Mouse (Mus musculus): ENCODE measurements around the gene Pstpip1.

The Pstpip1 gene

DNA sequence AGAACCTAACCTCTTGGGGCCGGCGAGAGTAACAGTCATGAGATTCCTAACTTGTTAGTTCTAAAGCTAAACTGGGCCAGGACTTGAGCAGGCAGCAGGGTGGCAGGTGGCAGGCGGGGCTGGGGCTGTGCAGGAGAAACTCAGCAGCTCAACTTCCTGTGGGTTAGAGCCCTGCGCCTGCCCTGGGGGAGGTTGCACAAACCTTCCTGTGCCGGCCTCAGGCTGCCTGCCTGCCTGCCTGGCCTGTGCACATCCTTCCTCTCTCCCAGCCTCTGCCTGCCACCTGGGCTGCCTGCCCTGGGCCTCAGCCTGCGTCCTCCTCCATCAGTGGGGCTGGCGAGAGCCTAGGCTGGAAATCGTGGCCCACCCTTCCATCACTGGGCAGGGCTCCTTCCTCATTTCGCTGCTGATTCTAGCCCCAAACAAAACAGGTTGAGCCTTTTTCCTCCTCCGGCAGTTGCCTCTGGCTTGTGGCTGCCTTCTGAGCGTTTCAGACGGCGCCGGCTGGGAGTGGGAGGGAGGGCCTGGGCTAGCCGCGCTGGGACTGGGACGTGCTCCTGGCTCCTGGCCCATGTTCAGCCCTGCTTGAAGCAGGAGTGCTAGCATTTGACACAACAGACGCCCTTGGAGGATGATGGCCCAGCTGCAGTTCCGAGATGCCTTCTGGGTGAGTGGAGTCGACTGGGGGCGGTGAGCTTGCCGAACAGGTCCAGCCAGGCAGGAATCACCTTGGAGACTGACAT is at the start of gene Pstpip1:
Gene Pstpip1, plus strand, starts transcription at position 185 of the 743 bp plus-strand sequence.
- in situ Hi-C loops (cut with MboI; ENCODE audit: low pct_unique_long_range_greater_than_20kb in 1 of 2, low sequenced_read_pairs in 2 of 2, unreplicated experiment in 1 of 2): no loop called here

DNA sequence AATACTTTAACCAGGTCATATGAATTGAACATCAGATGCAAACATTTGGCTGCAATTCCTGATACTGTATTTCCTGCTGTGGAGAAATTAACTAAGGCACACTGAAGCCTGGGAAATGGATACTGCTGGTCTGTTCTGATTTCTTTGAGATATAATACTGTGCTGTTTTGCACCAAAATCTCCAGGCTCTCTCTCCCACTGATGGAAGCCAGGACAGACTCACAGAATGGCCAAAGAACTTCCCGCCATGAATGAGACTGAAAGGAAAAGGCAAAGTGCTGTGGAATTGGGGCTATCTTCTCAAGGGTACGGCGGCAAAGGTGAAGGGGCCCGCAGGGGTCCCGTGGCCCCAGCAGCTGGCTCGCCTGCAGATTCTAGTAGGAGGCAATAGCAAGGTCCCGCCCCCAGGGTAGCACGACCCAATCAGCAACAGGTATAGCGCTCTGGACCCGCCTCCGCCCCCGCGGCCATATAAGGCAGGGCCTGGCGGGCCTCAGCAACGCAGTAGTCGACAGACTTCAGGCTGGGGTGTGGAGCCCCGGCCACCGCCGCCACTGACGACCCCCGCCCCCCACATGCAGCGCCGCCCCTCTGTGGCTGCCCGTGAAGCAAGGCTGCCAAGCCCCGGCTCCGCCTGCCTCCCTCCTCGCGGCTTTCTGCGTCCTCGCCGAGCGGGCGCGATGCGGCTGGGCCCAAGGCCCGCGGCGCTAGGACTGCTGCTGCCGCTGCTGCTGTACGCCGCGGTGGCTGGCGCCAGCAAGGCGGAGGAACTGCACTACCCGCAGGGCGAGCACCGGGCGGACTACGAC is 48.2 kb upstream of the Pstpip1 start, which contains the start of gene Rcn2:
Gene Rcn2, plus strand, starts transcription at position 474 of the 809 bp plus-strand sequence.
- in situ Hi-C loops (cut with MboI; ENCODE audit: low pct_unique_long_range_greater_than_20kb in 1 of 2, low sequenced_read_pairs in 2 of 2, unreplicated experiment in 1 of 2): no loop called here

DNA sequence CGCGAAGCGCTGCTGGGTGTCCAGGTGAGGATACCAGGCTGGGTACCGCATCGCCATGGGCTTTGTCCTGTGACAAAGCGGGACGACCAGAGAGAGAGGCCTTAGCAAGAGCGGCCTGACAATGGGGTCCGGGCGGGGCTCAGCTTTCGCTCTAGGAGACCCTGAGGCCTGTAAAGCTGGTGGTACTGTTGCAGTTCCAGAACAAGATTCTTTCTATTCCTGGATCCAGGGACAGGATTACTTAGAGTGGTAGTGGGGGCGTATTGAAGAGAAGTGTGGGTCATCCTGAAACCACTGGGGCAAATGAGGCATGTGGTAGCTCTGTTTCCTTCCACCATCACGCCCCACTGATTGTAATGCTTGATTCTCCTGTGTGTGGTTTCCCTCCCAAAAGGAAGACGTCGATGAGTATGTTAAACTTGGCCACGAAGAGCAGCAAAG is 47.6 kb upstream of the Pstpip1 start:
- in situ Hi-C loops (cut with MboI; ENCODE audit: low pct_unique_long_range_greater_than_20kb in 1 of 2, low sequenced_read_pairs in 2 of 2, unreplicated experiment in 1 of 2): no loop called here

DNA sequence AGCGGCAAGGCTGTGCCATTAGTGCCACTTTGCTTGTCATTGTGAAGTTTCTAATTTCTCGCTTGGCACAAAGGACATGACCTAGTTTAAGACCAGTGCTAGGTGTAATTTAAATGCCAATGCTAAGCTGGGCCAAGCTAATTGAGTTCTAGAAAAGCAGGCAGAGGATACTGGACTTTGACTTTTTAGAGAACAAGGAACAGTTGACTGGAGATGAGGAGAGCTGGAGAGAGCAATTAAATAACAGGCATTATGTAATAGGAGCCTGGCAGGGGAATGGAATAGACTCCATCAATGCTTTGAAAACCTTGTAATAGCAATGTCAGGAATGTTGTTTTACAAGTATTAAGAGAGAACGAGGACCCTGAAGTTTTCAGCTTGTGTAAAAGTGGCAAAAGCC is 36.0 kb upstream of the Pstpip1 start:
- in situ Hi-C loops (cut with MboI; ENCODE audit: low pct_unique_long_range_greater_than_20kb in 1 of 2, low sequenced_read_pairs in 2 of 2, unreplicated experiment in 1 of 2): no loop called here

GRCm38 (mm10) chr9:56056147-56056546 is 33.6 kb upstream of the Pstpip1 start:
- in situ Hi-C loops (cut with MboI; ENCODE audit: low pct_unique_long_range_greater_than_20kb in 1 of 2, low sequenced_read_pairs in 2 of 2, unreplicated experiment in 1 of 2): no loop called here

- in situ Hi-C loops (cut with MboI; ENCODE audit: low pct_unique_long_range_greater_than_20kb in 1 of 2, low sequenced_read_pairs in 2 of 2, unreplicated experiment in 1 of 2): no loop called here
Measured at GRCm38 (mm10) chr9:56062336-56062735, 27.4 kb upstream of the Pstpip1 start.

DNA sequence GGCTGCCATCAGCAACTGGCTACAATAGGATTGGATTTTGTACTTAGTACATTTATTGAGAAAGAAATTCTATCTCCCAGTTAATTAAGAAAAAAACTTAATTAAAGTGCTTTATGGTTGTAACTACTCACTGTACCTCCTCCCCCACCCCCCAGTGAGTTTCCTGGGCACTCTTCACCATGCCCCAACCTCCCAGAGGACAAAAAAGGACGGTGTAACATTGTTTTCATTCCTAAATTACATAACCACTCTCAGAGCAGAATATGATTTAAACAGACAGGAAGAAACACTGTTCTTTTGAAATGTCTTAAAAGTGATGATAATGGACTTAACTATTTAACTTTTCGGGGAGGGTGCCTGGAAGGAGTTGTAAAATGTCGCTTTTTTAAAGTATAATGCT is 24.8 kb upstream of the Pstpip1 start:
- in situ Hi-C loops (cut with MboI; ENCODE audit: low pct_unique_long_range_greater_than_20kb in 1 of 2, low sequenced_read_pairs in 2 of 2, unreplicated experiment in 1 of 2): no loop called here

GRCm38 (mm10) chr9:56067964-56068363 is 21.8 kb upstream of the Pstpip1 start:
- in situ Hi-C loops (cut with MboI; ENCODE audit: low pct_unique_long_range_greater_than_20kb in 1 of 2, low sequenced_read_pairs in 2 of 2, unreplicated experiment in 1 of 2): no loop called here

DNA sequence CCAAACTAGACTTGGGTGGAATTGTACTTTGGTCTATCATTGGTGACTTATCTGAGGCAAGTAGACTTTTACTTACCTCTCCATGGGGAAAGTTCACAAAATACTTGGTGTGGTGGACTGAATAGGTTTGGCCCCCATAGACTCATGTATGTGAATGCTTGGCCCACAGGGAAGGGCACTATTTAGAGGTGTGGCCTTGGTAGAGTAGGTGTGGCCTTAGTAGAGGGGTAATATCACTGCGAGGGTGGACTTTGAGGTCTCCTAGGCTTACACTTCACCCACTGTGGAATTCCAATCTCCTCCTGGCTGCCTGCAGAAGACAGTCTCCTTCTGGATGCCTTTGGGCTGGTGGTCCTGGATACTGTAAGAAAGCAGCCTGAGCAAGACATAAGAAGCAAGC is 21.1 kb upstream of the Pstpip1 start:
- in situ Hi-C loops (cut with MboI; ENCODE audit: low pct_unique_long_range_greater_than_20kb in 1 of 2, low sequenced_read_pairs in 2 of 2, unreplicated experiment in 1 of 2): no loop called here

- in situ Hi-C loops (cut with MboI; ENCODE audit: low pct_unique_long_range_greater_than_20kb in 1 of 2, low sequenced_read_pairs in 2 of 2, unreplicated experiment in 1 of 2): no loop called here
Measured at GRCm38 (mm10) chr9:56072861-56073260, 16.9 kb upstream of the Pstpip1 start.

DNA sequence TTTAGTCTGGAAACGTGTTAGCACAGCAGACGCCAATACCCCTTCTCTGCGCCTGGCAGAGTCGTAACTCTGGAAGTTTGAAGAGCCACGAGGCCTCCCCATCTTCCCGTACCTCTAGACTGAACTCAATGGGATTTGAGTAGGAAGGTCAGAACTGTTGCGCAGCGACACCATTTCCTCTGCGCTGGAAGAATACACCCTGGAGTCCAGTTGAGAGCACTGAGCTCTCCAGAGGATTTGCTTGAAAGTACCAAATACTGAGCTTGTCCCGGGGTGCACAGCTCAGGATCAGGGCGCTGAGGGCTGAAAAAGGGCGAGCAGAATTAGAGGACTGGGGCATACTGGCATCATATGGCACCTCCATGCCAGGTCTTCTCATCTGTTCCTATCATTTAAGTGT is 14.9 kb upstream of the Pstpip1 start:
- in situ Hi-C loops (cut with MboI; ENCODE audit: low pct_unique_long_range_greater_than_20kb in 1 of 2, low sequenced_read_pairs in 2 of 2, unreplicated experiment in 1 of 2): no loop called here

DNA sequence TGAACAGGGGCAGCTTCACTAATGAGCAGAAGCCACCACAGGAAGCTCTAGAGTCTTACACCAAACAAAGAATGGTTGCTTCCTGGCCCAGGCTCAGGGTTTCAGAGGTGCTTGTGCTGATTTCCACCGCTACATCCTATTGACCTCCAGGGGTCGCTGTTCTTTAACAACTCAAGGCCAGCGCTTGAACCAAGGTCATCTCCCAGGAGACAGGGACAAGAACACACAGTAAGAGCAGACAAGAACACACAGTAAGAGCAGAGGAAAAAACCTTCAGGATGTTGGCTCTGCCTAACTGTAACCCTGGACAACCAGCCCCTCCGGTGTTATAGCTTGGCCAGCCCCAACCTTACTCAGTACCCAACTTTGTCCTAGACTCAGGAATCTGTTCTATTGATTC is 14.5 kb upstream of the Pstpip1 start:
- in situ Hi-C loops (cut with MboI; ENCODE audit: low pct_unique_long_range_greater_than_20kb in 1 of 2, low sequenced_read_pairs in 2 of 2, unreplicated experiment in 1 of 2): no loop called here

- in situ Hi-C loops (cut with MboI; ENCODE audit: low pct_unique_long_range_greater_than_20kb in 1 of 2, low sequenced_read_pairs in 2 of 2, unreplicated experiment in 1 of 2): no loop called here
Measured at GRCm38 (mm10) chr9:56075901-56076620, 13.7 kb upstream of the Pstpip1 start.

GRCm38 (mm10) chr9:56079587-56079986 is 10.2 kb upstream of the Pstpip1 start:
- in situ Hi-C loops (cut with MboI; ENCODE audit: low pct_unique_long_range_greater_than_20kb in 1 of 2, low sequenced_read_pairs in 2 of 2, unreplicated experiment in 1 of 2): no loop called here

DNA sequence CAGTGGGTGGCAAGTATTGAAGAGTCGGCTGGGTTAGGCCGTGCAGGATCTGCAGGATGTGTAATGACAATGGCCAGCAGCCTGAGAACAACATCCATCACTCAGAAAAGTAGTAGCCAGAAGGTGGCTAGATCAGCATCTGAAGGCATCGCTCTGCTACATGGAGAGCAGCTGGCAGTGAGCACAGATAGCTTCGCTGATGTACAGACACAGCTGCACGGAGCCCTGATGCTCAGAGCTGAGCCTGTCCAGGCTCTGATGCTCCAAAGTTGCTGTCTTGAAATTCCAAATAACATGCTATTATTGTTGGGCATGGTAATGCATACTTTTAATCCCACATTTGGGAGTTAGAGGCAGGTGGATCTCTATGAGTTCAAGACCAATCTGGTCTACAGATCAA is 3.2 kb upstream of the Pstpip1 start:
- in situ Hi-C loops (cut with MboI; ENCODE audit: low pct_unique_long_range_greater_than_20kb in 1 of 2, low sequenced_read_pairs in 2 of 2, unreplicated experiment in 1 of 2): no loop called here

GRCm38 (mm10) chr9:56090546-56091225 is 924 bp downstream of the Pstpip1 start:
- in situ Hi-C loops (cut with MboI; ENCODE audit: low pct_unique_long_range_greater_than_20kb in 1 of 2, low sequenced_read_pairs in 2 of 2, unreplicated experiment in 1 of 2): no loop called here

DNA sequence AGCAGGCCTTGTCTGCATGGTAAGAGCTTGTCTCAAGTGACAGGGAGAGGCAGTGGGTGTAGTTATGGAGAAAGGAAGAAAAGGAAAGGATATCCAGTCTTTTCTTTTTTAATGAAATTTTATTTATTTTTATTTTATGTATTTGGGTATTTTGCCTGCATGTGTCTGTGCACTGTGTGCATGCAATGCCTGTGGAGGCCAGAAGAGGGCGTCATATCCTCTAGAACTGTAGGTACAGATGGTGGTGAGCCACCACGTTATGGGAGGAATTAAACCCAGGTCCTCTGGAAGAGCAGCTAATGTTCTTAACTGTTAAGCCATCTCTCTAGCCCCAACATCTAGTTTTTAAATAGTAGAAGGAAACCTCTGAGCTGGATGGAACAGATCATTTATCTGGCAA is 2.3 kb downstream of the Pstpip1 start:
- in situ Hi-C loops (cut with MboI; ENCODE audit: low pct_unique_long_range_greater_than_20kb in 1 of 2, low sequenced_read_pairs in 2 of 2, unreplicated experiment in 1 of 2): no loop called here

DNA sequence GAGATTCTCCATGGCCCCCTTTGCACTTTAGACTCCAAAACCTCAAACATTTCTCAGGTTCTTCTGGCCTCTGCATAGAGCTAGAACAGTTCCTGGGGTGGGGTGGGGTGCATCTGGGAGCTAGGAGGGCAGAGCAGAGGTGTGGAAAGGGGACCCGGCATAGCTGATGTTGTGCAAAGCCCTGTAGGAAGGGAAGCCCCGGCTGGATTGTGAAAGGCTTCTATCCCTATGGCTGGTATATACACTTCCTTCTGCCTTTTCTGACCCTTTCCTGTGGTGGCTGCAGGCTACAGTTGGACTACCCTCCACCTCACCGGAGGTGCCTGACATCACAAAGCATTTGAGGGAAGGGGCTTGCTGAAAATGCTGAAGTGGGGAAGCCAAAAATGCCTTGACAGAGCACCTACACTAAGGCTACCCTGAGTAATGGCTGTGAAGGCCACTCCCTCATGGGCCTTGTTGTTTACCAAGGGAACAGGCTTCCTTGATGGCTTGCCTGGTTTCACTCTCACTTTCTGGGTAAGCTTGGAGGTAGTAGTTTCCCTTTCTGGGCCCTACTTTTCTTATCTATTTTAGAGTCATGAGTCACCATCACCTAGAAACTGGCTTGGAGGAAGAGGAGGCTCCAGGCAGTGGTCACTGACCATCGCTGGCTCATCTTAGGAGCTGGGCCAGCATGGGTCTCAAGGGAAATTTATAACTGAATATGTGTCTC is 8.0 kb downstream of the Pstpip1 start:
- in situ Hi-C loops (cut with MboI; ENCODE audit: low pct_unique_long_range_greater_than_20kb in 1 of 2, low sequenced_read_pairs in 2 of 2, unreplicated experiment in 1 of 2): no loop called here

Data from mouse embryonic stem cell (cell line).